Mouse (Mus musculus) cerebellum, adult 8-10 months (tissue): ENCODE data around the gene Csnk2a1.
"Not testable (repeated sequence)": the region's sequence is repeated elsewhere in the genome, so short reads cannot be mapped to it uniquely, and the experiment has no call there.

ENCODE experiments used
- DNase-seq: peaks from one replicate; pipeline ENCODE4 v3.0.0; 2022

Gene Csnk2a1

DNA sequence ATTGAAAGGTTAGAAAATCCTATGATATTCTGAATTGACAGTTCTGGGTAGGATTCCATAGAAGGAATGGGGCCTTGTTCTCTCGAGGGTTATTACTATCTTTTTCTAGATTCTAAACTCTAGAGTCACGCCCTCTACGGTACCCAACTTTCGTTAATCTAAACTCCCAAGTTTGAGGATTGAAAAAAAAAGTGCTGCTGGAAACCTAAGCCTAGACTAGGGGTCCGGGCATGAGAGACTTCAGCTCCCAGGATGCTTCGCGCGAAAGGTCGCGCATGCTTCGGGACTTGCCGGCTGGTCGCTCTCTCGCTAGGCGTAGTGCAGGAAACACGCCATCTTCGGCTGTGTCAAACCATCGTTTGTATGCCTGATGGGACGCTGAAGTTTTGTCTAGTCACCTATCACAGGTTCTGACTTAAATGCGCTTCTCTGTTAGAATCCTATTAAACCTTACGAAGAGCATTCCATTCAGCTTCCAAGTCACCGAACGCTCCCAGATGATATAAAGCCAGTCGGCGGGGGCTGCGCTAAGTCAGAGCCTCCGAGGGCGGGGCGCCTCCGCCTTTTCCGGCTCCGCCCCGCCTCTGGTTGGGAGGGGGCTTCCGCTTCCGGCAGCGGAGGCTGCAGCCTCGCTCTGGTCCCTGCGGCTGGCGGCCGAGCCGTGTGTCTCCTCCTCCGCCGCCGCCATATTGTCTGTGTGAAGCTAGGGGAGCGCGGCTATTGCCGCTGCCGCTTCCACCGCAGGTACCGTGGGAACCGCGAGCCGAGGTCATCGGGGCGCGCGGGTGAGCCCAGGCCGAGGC is at the start of gene Csnk2a1:
TSS of gene Csnk2a1 (plus strand) at position 592 of the 803 bp plus-strand sequence.
- peak; percentile 89 for DNase-seq

DNA sequence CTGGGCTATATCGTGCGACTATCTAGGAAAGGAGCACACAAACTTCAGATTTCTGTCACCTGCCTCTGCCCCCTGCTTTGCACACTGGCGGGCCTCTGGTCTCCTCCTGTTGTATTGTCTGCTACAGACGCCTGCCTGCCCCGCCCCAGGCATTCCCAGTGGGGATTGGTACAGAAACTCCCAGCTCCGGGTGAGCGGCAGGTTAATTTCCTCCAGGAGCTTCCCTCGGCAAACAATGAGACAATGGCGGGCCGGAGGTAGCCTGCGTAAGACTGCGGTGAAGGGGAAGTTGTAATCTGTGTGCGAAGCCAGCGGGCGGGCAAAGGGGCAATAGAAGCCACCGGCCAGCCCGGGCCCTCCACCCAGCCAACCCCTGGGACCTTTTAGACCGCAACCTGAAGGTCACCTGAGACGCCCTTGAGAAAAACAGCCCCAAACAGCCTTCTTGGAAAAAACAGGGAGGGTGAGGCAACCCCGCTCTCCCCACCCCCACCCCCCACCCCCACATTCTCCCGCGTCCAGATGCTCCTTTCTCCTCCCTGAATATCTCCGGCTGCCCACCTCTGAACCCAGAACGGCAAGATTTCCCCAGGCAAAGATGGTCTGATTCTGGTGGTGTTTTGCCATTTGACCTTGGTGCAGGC is 49.4 kb upstream of the Csnk2a1 start:
- no peak for DNase-seq

- no peak for DNase-seq
These were observed 48.9 kb upstream of the Csnk2a1 start for GRCm38 (mm10) chr2:152177806-152178170.

- DNase-seq, result no peak
These were observed 48.3 kb upstream of the Csnk2a1 start for GRCm38 (mm10) chr2:152178345-152178744.

DNA sequence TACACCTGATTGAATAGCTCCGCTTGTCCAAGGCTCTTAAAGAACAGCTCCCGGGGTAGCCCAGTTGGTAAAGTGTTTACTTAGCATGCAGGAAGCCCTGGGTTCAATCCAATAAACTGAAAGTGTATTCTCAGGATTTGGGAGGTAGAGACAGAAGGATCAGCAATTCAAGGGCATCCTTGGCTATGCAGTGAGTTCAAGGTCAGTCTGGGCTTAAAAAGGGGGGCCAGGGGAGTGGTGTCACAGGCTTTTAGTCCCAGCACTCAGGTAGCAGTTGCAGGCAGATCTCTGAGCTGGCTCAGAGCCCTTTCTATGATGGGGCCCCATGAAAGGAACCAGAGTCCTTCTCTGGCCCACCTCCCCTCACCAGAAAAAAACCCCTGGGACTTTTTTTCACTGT is 47.3 kb upstream of the Csnk2a1 start:
- DNase-seq, result no peak

DNA sequence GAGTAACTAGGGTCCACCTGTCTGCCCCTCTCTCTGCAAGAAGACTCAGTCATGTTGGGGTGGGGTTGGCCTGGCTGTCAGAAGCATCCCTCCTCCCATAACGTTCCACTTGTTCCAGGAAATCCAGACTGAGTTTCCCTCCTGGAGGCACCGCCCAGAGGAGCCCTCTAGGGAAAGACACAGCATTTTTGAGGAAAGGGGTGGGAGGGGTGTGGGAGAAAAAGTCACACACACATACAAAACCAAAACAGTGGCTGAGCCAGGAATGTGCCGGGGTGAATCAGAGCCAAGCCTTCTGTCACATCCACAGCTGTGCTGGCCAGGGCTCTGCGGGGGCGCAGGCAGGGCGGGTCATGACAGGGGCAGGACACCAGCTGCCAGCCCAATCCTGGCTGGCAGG is 46.3 kb upstream of the Csnk2a1 start:
- DNase-seq, result no peak

DNA sequence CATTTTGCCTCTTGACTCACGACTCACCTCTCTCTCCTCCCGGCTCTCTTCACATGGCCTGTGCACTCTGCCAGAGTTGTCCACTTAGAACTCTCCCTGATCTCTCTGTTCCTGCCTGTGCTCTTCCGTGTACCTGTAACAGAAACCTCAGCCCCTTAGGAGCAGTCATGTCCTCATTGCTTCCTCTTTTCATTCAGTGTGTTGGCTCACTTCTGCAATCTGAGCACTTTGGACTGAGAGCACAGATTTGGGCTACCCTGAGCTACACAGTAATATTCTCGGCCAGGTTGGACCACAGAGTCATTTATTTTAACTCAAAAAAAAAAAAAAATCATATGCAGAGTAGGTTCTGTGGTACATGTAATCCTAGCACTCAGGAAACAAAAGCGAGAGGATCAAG is 39.5 kb upstream of the Csnk2a1 start:
- no peak for DNase-seq

DNA sequence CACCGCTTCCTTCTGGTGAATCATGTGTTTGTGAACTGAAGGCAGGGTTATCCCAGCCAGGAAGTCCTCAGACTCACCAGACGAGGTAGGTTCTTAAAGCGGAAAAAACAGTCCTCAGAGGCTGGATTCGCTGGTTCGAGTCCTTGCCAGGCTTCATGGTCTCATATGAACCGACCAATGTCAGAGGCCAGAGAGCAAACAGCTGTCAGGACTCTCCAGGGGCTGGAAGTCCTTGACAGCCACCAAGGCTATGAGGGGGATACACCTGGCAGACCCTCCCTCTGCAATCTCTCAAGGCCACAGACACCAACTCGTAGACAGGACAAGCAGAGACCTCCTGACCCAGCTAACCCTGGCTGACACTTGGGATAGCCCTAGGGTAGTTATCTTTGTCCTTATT is 37.4 kb upstream of the Csnk2a1 start:
- no peak for DNase-seq

DNA sequence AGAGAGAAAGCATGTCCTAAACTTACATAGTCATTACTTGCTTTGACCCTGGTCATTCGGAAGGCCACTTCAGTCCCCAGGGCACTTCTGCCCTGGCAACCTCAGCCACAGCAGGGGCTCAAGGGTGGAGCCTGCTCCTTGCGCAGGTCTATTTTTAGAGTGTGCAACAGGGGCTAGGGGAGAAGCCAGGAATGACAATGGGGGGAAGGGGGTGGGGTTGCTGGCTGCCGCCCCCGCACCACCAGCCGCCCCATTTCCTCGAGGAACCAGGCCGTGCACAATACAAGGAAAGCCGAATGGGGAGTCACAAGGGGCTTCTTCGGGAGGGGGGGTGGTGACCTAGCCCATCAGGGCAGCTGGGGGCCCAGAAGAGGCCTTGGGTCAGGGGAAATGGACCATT is 37.0 kb upstream of the Csnk2a1 start:
- no peak for DNase-seq

DNA sequence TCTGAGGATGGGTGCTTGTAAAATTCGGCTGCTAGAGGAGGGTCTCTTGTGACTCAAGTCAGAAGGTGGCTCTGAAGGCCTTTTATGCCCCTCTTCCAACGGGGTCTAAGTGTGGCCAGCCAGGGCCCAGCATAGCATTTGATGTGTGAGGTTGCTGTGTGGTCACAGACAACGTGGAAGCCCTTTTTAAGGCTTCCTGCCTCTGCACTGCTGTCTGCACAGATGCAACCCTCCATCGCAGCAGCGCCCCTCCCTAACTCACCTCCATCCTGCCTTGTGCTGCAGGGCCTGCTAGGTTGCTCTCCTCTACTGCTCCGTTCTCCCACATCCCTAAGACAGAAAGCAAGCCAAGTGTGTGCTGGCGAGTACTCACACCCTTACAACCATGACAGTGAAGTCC is 36.5 kb upstream of the Csnk2a1 start:
- no peak for DNase-seq

DNA sequence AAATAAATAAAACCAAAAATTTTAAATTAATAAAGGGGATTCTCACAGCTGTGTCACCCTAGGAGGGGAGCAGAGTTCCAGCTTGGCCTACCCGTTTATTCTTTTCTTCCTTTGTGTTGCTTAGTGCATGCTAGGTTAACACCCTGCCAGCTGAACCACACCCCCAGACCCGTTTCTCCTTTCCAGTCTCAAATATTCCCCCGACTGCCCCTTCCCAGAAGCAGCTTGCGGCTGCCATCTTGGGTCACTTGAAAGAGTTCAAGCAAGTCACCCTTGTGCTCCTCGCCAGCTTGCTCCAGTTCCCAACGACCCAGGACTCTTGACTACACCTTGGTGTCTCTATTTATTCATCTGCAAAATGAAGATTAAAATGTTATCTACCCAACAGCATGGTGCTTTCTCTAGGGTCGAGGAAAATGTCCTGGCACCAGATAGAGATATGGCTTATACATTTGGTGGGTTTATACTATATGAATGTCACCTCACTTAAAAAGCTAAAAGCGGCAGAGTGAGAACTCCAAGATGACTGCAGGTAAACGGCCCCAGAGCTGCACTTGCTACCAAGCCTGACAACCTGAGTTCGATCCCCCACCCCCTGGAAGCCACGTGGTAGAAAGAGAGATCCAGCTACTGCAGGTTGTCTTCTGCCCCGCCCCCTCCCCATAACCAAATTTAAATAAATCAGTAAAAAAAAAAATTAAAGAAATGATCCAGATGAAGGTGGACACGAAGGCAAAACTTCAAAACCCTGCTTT is 33.9 kb upstream of the Csnk2a1 start:
- no peak for DNase-seq

- DNase-seq, result no peak
These were observed 33.3 kb upstream of the Csnk2a1 start for GRCm38 (mm10) chr2:152193346-152193710.

DNA sequence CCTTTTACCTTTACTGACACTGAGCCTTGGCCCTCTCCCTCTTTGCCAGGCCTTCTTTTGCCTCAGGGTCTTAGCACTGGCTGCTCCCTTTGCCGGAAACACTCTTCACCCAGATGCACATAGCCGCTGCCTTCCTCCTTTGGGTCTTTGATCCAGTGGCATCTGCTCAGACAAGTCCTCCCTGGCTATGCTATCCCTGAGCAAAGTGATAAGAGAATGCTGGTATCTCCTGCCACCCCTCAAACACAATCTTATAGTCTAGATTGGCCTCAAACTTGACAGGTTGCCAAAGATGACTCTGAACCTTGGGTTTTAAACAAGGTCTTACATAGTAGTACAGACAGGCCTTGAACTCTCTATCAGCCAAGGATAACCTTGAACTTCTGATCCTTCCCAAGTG is 32.1 kb upstream of the Csnk2a1 start:
- no peak for DNase-seq

- no peak for DNase-seq
These were observed 29.7 kb upstream of the Csnk2a1 start for GRCm38 (mm10) chr2:152196896-152197295.

DNA sequence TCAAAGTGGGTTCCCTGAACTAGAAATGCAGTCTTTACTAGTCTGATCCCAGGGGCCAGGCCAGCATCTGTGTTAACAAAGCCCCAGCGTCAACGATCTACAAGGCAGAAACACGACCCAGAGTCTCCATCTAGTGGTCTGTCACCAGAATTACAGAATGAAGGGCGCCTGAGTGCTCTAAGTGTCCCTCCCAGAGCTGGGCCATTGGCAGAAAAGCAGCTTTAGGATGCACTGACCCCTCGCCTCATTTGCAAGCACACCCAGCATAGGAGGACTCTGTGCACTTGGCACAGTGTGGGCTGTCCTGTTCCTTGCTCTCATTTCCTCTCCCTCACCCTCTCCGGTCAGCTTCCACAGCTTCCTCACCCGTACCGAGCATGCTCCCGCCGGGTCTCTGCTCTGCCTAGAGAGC is 29.3 kb upstream of the Csnk2a1 start:
- DNase-seq, result peak; percentile 66

DNA sequence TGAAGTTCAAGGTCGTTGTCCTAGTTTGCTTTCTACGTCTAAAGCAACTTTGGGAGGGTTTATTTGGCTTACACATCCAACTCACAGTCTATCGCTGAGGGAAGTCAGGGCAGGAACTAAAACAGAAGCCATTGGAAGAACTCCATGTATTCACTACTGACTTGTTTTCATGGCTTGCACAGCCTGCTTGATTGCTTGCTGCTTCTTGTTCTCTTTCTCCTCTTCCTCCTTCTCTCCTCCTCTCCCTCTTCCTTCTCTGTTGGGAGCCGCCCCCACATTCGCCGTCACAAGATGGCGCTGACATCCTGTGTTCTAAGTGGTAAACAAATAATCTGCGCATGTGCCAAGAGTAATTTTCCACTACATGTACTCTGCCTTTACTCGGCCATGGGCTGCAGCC is 20.5 kb upstream of the Csnk2a1 start:
- DNase-seq, result not testable (repeated sequence)

DNA sequence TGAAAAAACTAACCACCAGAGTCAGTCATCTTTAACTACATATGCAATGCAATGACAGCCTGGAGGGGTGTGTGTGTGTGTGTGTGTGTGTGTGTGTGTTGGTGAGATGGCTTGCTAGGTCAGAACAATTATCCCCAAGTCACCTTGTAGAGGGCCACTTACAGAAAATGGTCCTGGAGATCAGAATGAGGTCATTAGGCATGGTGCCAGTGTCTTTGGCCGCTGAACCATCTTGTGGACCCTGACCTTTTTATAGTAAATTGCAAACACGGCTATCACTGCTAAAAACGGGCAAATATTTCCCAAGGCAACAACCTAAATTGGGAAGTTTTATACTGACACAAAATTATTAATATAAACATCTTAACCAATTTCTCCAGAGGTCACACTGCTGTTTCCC is 14.8 kb upstream of the Csnk2a1 start:
- DNase-seq, result no peak

- DNase-seq, result no peak
These were observed 9.7 kb upstream of the Csnk2a1 start for GRCm38 (mm10) chr2:152216975-152217374.

- no peak for DNase-seq
These were observed 2.9 kb upstream of the Csnk2a1 start for GRCm38 (mm10) chr2:152223521-152224300.

DNA sequence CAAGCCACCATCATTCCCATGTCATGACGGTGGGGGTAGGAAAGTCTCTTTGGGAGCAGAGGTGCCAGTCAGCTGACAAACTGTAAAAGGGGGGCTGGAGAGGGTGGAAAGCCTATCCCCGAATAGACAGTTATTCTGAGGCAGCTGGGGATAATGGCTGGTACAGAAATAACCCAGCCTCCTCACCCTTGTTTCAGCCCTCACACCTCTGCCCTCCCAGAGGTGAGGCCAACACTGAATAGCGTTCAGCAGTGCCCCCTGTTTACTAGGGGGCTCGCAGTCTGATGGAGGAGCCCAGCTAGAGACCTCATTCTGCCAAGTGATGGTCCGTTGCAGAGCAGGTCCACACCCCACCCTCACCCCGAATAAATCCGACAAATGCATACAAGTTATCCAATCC is 1.1 kb upstream of the Csnk2a1 start:
- DNase-seq, result no peak

GRCm38 (mm10) chr2:152227051-152227481 is 427 bp downstream of the Csnk2a1 start:
- peak; percentile 64 for DNase-seq

- no peak for DNase-seq
These were observed 3.4 kb downstream of the Csnk2a1 start for GRCm38 (mm10) chr2:152230046-152230445.

- no peak for DNase-seq
These were observed 11.3 kb downstream of the Csnk2a1 start for GRCm38 (mm10) chr2:152237926-152238325.
